Mouse (Mus musculus) liver, adult 2 months (tissue): ENCODE data around the gene Zfp873. TPM values are rescaled to one million over a fixed set of nuclear protein-coding genes. Genes with fewer than 3 reads are reported as not detected.
"Not testable (repeated sequence)": the region's sequence is repeated elsewhere in the genome, so short reads cannot be mapped to it uniquely, and the experiment has no call there.

Experiments used
- DNase-seq: peaks from one replicate; pipeline ENCODE4 v3.0.0-alpha.2; 2011; ENCODE audit warnings: low read depth, low spot score; ENCODE audit errors: extremely low read depth
- H3K27ac ChIP-seq: fragments of 200-500 bp; replicated peaks from 2 replicates; pipeline ENCODE4 v1.5.1; 2012; ENCODE audit warnings: low read depth, mild to moderate bottlenecking, control low read depth, inconsistent platforms, low read length; ENCODE audit not compliant: insufficient read depth
- H3K27me3 ChIP-seq: fragments of 200-500 bp; 2 replicates; pipeline ENCODE4 v1.6.1; 2012; ENCODE audit warnings: mild to moderate bottlenecking, moderate library complexity, low read length, inconsistent platforms; ENCODE audit not compliant: control insufficient read depth, insufficient read depth
- H3K36me3 ChIP-seq: fragments of 200-500 bp; 2 replicates; pipeline ENCODE4 v1.6.1; 2012; ENCODE audit warnings: low read length, inconsistent platforms; ENCODE audit not compliant: control insufficient read depth, insufficient read depth
- H3K4me1 ChIP-seq: fragments of 200-500 bp; 2 replicates; pipeline ENCODE4 v1.6.1; 2011; ENCODE audit warnings: low read length; ENCODE audit not compliant: control insufficient read depth, insufficient read depth
- H3K4me3 ChIP-seq: fragments of 200-500 bp; 2 replicates; pipeline ENCODE4 v1.5.1; 2011; ENCODE audit warnings: low read depth, mild to moderate bottlenecking, control low read depth, low read length, moderate library complexity; ENCODE audit not compliant: insufficient read depth
- H3K79me2 ChIP-seq: fragments of 200-500 bp; 2 replicates; pipeline ENCODE4 v1.6.1; 2012; ENCODE audit warnings: inconsistent platforms, mild to moderate bottlenecking, low read length, moderate library complexity; ENCODE audit not compliant: control insufficient read depth, insufficient read depth
- H3K9ac ChIP-seq: fragments of 200-500 bp; 2 replicates; pipeline ENCODE4 v1.6.1; 2012; ENCODE audit warnings: low read depth, mild to moderate bottlenecking, control low read depth, inconsistent platforms, low read length
- CTCF ChIP-seq: fragments of 200-500 bp; IDR thresholded peaks from 2 replicates; pipeline ENCODE4 v1.5.1; 2011; ENCODE audit warnings: low read depth, low read length, control low read depth
- POLR2A ChIP-seq: fragments of 200-500 bp; IDR thresholded peaks from 2 replicates; pipeline ENCODE4 v1.6.1; 2011; ENCODE audit warnings: low read length, control low read depth; ENCODE audit not compliant: insufficient read depth; ENCODE audit errors: extremely low read depth
- WGBS: fragments of 180-500 bp; shearing (Covaris S2); methylation state at CpG from one replicate; pipeline ENCODE4 v1.1.7; 2018; 5-methylcytosine and 5-hydroxymethylcytosine counted together
- polyA plus RNA-seq: library from polyadenylated mRNA; depleted of rRNA; stranded (reverse); fragments of >200 nt; gene quantifications from 2 replicates; pipeline ENCODE4 v1.2.3, GENCODE M21; 2012; rRNA removed
- total RNA-seq: library from RNA; depleted of rRNA; stranded (reverse); fragments of >200 nt; gene quantifications from 2 replicates; pipeline ENCODE4 v1.2.3, GENCODE M21; 2014; rRNA removed

Zfp873 gene
- 3.8 and 4.1 TPM in 2 replicates for total RNA-seq
- 1.1 and 1.2 TPM in 2 replicates for polyA plus RNA-seq

- Histone ChIP-seq H3K79me2 (peaks cover 9% of the 10 kb centered on the region; the same call in 1 of the 2 replicates), H3K9ac (peak within 1 kb of the TSS; percentile 83), H3K27ac (peak within 1 kb of the TSS; percentile 84), H3K36me3 (peaks cover 2% of the 10 kb centered on the region), H3K4me1 (0 out of 2 replicates have a peak, but pooled peaks cover 2% of the 10 kb centered on the region), H3K4me3 (peak within 1 kb of the TSS; percentile 82), H3K27me3 (no peaks in the 10 kb centered on the region)
- 9% methylated on average over 35 of the region's 35 CpGs for WGBS
- TF ChIP-seq POLR2A (0 out of 2 replicates have a peak, but pooled peaks have one; percentile 9), CTCF (no peak)
- peak; percentile 92 for DNase-seq
Observed at GRCm38 (mm10) chr10:82047597-82048459, at the start of gene Zfp873. Gene Zfp873 (plus strand): TSS chr10:82048123.

- H3K79me2 ChIP-seq, H3K27ac ChIP-seq, H3K4me1 ChIP-seq, H3K27me3 ChIP-seq, H3K36me3 ChIP-seq, H3K9ac ChIP-seq, H3K4me3 ChIP-seq, DNase-seq: not testable (repeated sequence)
- WGBS = 100% methylated on average over 1 of the region's 1 CpGs
Observed at GRCm38 (mm10) chr10:82003209-82003608, 44.7 kb upstream of the Zfp873 start.

- not testable (repeated sequence) for H3K36me3 ChIP-seq, H3K27me3 ChIP-seq, H3K27ac ChIP-seq, H3K79me2 ChIP-seq, H3K4me1 ChIP-seq, H3K9ac ChIP-seq, DNase-seq, H3K4me3 ChIP-seq
- 64% methylated on average over 2 of the region's 2 CpGs for WGBS
Observed at GRCm38 (mm10) chr10:82004822-82005221, 43.1 kb upstream of the Zfp873 start.

- no peak overlapping the region for H3K9ac ChIP-seq
- H3K79me2 ChIP-seq = no peaks in the 10 kb centered on the region
- H3K4me3 ChIP-seq = no peak overlapping the region
- DNase-seq = no peak
- TF ChIP-seq POLR2A (no peak), CTCF (no peak)
- H3K4me1 ChIP-seq = no peaks in the 10 kb centered on the region
- 66% methylated on average over 2 of the region's 2 CpGs for WGBS
- H3K27me3 ChIP-seq = no peaks in the 10 kb centered on the region; the same call in 1 of the 2 replicates
- no peak overlapping the region for H3K27ac ChIP-seq
- no peaks in the 10 kb centered on the region for H3K36me3 ChIP-seq
Observed at GRCm38 (mm10) chr10:82042191-82042590, 5.7 kb upstream of the Zfp873 start.

GRCm38 (mm10) chr10:82046603-82047002 lies 1.3 kb upstream of the Zfp873 start:
- H3K9ac ChIP-seq = no peak overlapping the region
- DNase-seq = no peak
- WGBS = 84% methylated on average over 3 of the region's 3 CpGs
- H3K4me1 ChIP-seq = 0 out of 2 replicates have a peak, but pooled peaks cover 2% of the 10 kb centered on the region
- no peak for TF ChIP-seq CTCF
- TF ChIP-seq POLR2A = no peak
- no peak overlapping the region for H3K4me3 ChIP-seq
- H3K79me2 ChIP-seq = peaks cover 6% of the 10 kb centered on the region; the same call in 1 of the 2 replicates
- no peak overlapping the region for H3K27ac ChIP-seq
- no peaks in the 10 kb centered on the region for H3K27me3 ChIP-seq
- no peaks in the 10 kb centered on the region for H3K36me3 ChIP-seq

GRCm38 (mm10) chr10:82048460-82048804 lies 509 bp downstream of the Zfp873 start:
- Histone ChIP-seq H3K27ac (peak overlapping the region; percentile 66), H3K9ac (peak overlapping the region; percentile 72), H3K4me3 (peak overlapping the region; percentile 82)
- not testable (repeated sequence) for H3K4me1 ChIP-seq, H3K79me2 ChIP-seq, H3K36me3 ChIP-seq, H3K27me3 ChIP-seq
- peak; percentile 90 for DNase-seq
- 11% methylated on average over 10 of the region's 10 CpGs for WGBS

GRCm38 (mm10) chr10:82082728-82083621 lies 35.1 kb downstream of the Zfp873 start, which contains the start of gene BC024063:
Gene BC024063 (plus strand): TSS chr10:82083353.
- Histone ChIP-seq H3K27ac (0 out of 2 replicates have a peak within 1 kb of the TSS, but pooled peaks have one; percentile 17), H3K9ac (peak within 1 kb of the TSS; percentile 73), H3K4me3 (peak within 1 kb of the TSS; percentile 80)
- DNase-seq = peak; percentile 79
- not testable (repeated sequence) for H3K79me2 ChIP-seq, H3K4me1 ChIP-seq, H3K27me3 ChIP-seq, H3K36me3 ChIP-seq
- WGBS = 17% methylated on average over 42 of the region's 42 CpGs

GRCm38 (mm10) chr10:82083622-82083971 lies 35.7 kb downstream of the Zfp873 start:
- Histone ChIP-seq H3K9ac (peak overlapping the region; percentile 73), H3K4me3 (peak overlapping the region; percentile 80)
- not testable (repeated sequence) for H3K4me1 ChIP-seq, H3K27ac ChIP-seq, DNase-seq, H3K36me3 ChIP-seq, H3K79me2 ChIP-seq, H3K27me3 ChIP-seq
- 11% methylated on average over 14 of the region's 14 CpGs for WGBS
